Mouse (Mus musculus) gastrocnemius, postnatal 4 days (tissue): ENCODE measurements around the gene Cep63. TPM values are rescaled to one million over a fixed set of nuclear protein-coding genes. Genes with fewer than 3 reads are reported as not detected.

Experiments
- DNase-seq, 2 experiments: peaks; one replicate each; pipeline ENCODE4 v3.0.0; 2021 to 2022; ENCODE audit warnings: low spot score in 2 of 2, mixed read lengths in 2 of 2
- total RNA-seq, 2 experiments: library from RNA; stranded (reverse); gene quantifications; 2 replicates each; pipeline ENCODE4 v1.2.3; 2021

Cep63 gene
- total RNA-seq, 2 experiments from 2014 or later = 41.1 to 43.7 TPM

- DNase-seq = peak in 1 of 2 experiments; percentile 58
Observed at GRCm38 (mm10) chr9:102632923-102633537, 6.7 kb upstream of the Cep63 start.

- peak in 1 of 2 experiments; percentile 44 for DNase-seq
Observed at GRCm38 (mm10) chr9:102632173-102632572, 5.8 kb upstream of the Cep63 start.

- DNase-seq = no peak
Observed at GRCm38 (mm10) chr9:102631589-102632147, 5.3 kb upstream of the Cep63 start.

- DNase-seq = no peak
Observed at GRCm38 (mm10) chr9:102629052-102629451, 2.7 kb upstream of the Cep63 start.

GRCm38 (mm10) chr9:102627442-102627841, 1.1 kb upstream of the Cep63 start:
- no peak for DNase-seq

- DNase-seq = no peak
Observed at GRCm38 (mm10) chr9:102626839-102627225, 498 bp upstream of the Cep63 start.

- DNase-seq = no peak
Observed at GRCm38 (mm10) chr9:102625401-102625982, 842 bp downstream of the Cep63 start.

- no peak for DNase-seq
Observed at GRCm38 (mm10) chr9:102623581-102623980, 2.8 kb downstream of the Cep63 start.

- no peak for DNase-seq
Observed at GRCm38 (mm10) chr9:102622876-102623275, 3.5 kb downstream of the Cep63 start.

GRCm38 (mm10) chr9:102622192-102622857, 4.0 kb downstream of the Cep63 start:
- no peak for DNase-seq

GRCm38 (mm10) chr9:102621385-102621784, 4.9 kb downstream of the Cep63 start:
- no peak for DNase-seq

- no peak for DNase-seq
Observed at GRCm38 (mm10) chr9:102616267-102616666, 10.1 kb downstream of the Cep63 start.

GRCm38 (mm10) chr9:102615071-102615470, 11.3 kb downstream of the Cep63 start:
- DNase-seq = no peak

- no peak for DNase-seq
Observed at GRCm38 (mm10) chr9:102609221-102609620, 17.1 kb downstream of the Cep63 start.

- no peak for DNase-seq
Observed at GRCm38 (mm10) chr9:102607471-102607870, 18.9 kb downstream of the Cep63 start.

GRCm38 (mm10) chr9:102605162-102605561, 21.2 kb downstream of the Cep63 start:
- DNase-seq = no peak

- no peak for DNase-seq
Observed at GRCm38 (mm10) chr9:102601666-102602065, 24.7 kb downstream of the Cep63 start.

- no peak for DNase-seq
Observed at GRCm38 (mm10) chr9:102601187-102601586, 25.1 kb downstream of the Cep63 start.

GRCm38 (mm10) chr9:102595662-102596436, 30.5 kb downstream of the Cep63 start:
- peak in 1 of 2 experiments; percentile 4 for DNase-seq

- peak in 1 of 2 experiments; percentile 8 for DNase-seq
Observed at GRCm38 (mm10) chr9:102594667-102595393, 31.5 kb downstream of the Cep63 start.

- DNase-seq = no peak
Observed at GRCm38 (mm10) chr9:102587347-102587746, 39.0 kb downstream of the Cep63 start.
